Mouse (Mus musculus) embryonic facial prominence, embryonic 11.5 days (tissue): Measurements from ENCODE around the gene Slfn2. TPM values are rescaled to one million over a fixed set of nuclear protein-coding genes. Genes with fewer than 3 reads are reported as not detected.

ENCODE experiments used
- microRNA-seq: library from miRNA; unstranded; fragments of <30 nt; microRNA quantifications from one replicate; pipeline ENCODE4, GENCODE M21; 2016; ENCODE audit warnings: borderline number of aligned reads
- polyA plus RNA-seq: library from polyadenylated mRNA; unstranded; fragments of >200 nt; fragmentation: Nextera tagmentation; extraction: Ambion mirVana; gene quantifications from 2 replicates; pipeline ENCODE4 v1.2.1, GENCODE M21; 2014

The Slfn2 gene
- polyA plus RNA-seq, 1 experiment from 2014 or later = 1.8 TPM

Small RNA genes lying within 50 kb of the gene (microRNA-seq; reads per million reads assigned to microRNA genes)
- gene Gm27598 = not detected

Other genes starting within 250 kb of the Slfn2 start
- gene Rffl, start 193.9 kb upstream of the Slfn2 start, polyA plus RNA-seq = 12.1 and 12.8 TPM in 2 replicates
- 13.4 and 13.5 TPM in 2 replicates for gene Rad51d, start 174.5 kb upstream of the Slfn2 start, polyA plus RNA-seq
- 0.18 TPM in 1 of 2 replicates, not detected in the other for gene Fndc8, start 173.0 kb upstream of the Slfn2 start, polyA plus RNA-seq
- 23.2 and 33.7 TPM in 2 replicates for gene Nle1, start 156.7 kb upstream of the Slfn2 start, polyA plus RNA-seq
- 2.6 and 2.9 TPM in 2 replicates for gene Unc45b, start 154.6 kb upstream of the Slfn2 start, polyA plus RNA-seq
- gene Slfn5, start 113.8 kb upstream of the Slfn2 start, polyA plus RNA-seq = 0.90 and 1.4 TPM in 2 replicates
- gene Slfn9, start 73.3 kb upstream of the Slfn2 start, polyA plus RNA-seq = 12.6 and 15.3 TPM in 2 replicates
- gene Slfn8, start 44.3 kb upstream of the Slfn2 start, polyA plus RNA-seq = 0.20 and 0.36 TPM in 2 replicates
- gene Slfn1, start 51.7 kb downstream of the Slfn2 start, polyA plus RNA-seq = 0.11 TPM in 1 of 2 replicates, not detected in the other
- gene Slfn4, start 110.1 kb downstream of the Slfn2 start, polyA plus RNA-seq = not detected in 2 replicates
- 1.2 and 1.4 TPM in 2 replicates for gene Slfn3, start 126.2 kb downstream of the Slfn2 start, polyA plus RNA-seq
- 0.56 and 0.81 TPM in 2 replicates for gene Slfn14, start 221.6 kb downstream of the Slfn2 start, polyA plus RNA-seq
- 93.5 and 96.0 TPM in 2 replicates for gene Ap2b1, start 233.9 kb downstream of the Slfn2 start, polyA plus RNA-seq
- 13.8 and 16.8 TPM in 2 replicates for gene Pex12, start 237.5 kb downstream of the Slfn2 start, polyA plus RNA-seq